Mouse (Mus musculus) intestine, embryonic 15.5 days (tissue): ENCODE data around the gene Kars. TPM values are rescaled to one million over a fixed set of nuclear protein-coding genes. Genes with fewer than 3 reads are reported as not detected.

Experiments
- ATAC-seq: fragments of 200-750 bp; cut with Nextera tagmentation; 2 replicates; pipeline ENCODE4 v1.8.0; 2017; ENCODE audit warnings: moderate TSS enrichment, moderate library complexity
- H3K27ac ChIP-seq: fragments of 300-500 bp; sonication (generic); 2 replicates; pipeline ENCODE4 v1.5.1; 2015; ENCODE audit warnings: mild to moderate bottlenecking, inconsistent platforms
- H3K27me3 ChIP-seq: fragments of 300-500 bp; sonication (generic); replicated peaks from 2 replicates; pipeline ENCODE4 v1.6.1; 2015; ENCODE audit warnings: inconsistent platforms
- H3K36me3 ChIP-seq: fragments of 300-500 bp; sonication (generic); 2 replicates; pipeline ENCODE4 v1.6.1; 2015; ENCODE audit warnings: inconsistent platforms
- H3K4me1 ChIP-seq: fragments of 300-500 bp; sonication (generic); replicated peaks from 2 replicates; pipeline ENCODE4 v1.6.1; 2015; ENCODE audit warnings: inconsistent platforms
- H3K4me2 ChIP-seq: fragments of 300-500 bp; sonication (generic); replicated peaks from 2 replicates; pipeline ENCODE4 v1.6.1; 2015; ENCODE audit warnings: mild to moderate bottlenecking, inconsistent platforms
- H3K4me3 ChIP-seq: fragments of 300-500 bp; sonication (generic); replicated peaks from 2 replicates; pipeline ENCODE4 v1.5.1; 2015; ENCODE audit warnings: inconsistent platforms
- H3K9ac ChIP-seq: fragments of 300-500 bp; sonication (generic); 2 replicates; pipeline ENCODE4 v1.6.1; 2015; ENCODE audit warnings: inconsistent platforms
- H3K9me3 ChIP-seq: fragments of 300-500 bp; sonication (generic); 2 replicates; pipeline ENCODE4 v1.6.1; 2016; ENCODE audit warnings: inconsistent platforms
- WGBS: fragments of 180-500 bp; shearing (Covaris S2); methylation state at CpG from one replicate; pipeline ENCODE4 v1.1.7; 2015; 5-methylcytosine and 5-hydroxymethylcytosine counted together
- polyA plus RNA-seq: library from polyadenylated mRNA; unstranded; fragments of >200 nt; fragmentation: Nextera tagmentation; extraction: Ambion mirVana; gene quantifications from 2 replicates; pipeline ENCODE4 v1.2.1, GENCODE M21; 2015

Gene Kars
- polyA plus RNA-seq, 1 experiment from 2014 or later = 195 TPM

- no peak; the same call in 1 of the 2 replicates for ATAC-seq
- WGBS = under 1% methylated on average over 40 of the region's 40 CpGs
- H3K4me1 ChIP-seq = peaks cover 11% of the 10 kb centered on the region
Measured at GRCm38 (mm10) chr8:112011816-112012242, 706 bp upstream of the Kars start.

GRCm38 (mm10) chr8:112009558-112009957 is 1.6 kb downstream of the Kars start:
- H3K9ac ChIP-seq = no peak overlapping the region
- H3K9me3 ChIP-seq = no peaks in the 10 kb centered on the region
- H3K27ac ChIP-seq = no peak overlapping the region
- whole genome bisulfite sequencing = 90% methylated on average over 7 of the region's 7 CpGs
- H3K27me3 ChIP-seq = no peaks in the 10 kb centered on the region
- 0 out of 2 replicates have a peak overlapping the region, but pooled peaks have one; percentile 93 for H3K4me2 ChIP-seq
- ATAC-seq = no peak
- H3K4me1 ChIP-seq = peaks cover 11% of the 10 kb centered on the region
- peaks cover 8% of the 10 kb centered on the region for H3K36me3 ChIP-seq
- H3K4me3 ChIP-seq = no peak overlapping the region

More at GRCm38 (mm10) chr8:112011816-112012242, 706 bp upstream of the Kars start:
- no peaks in the 10 kb centered on the region for H3K27me3 ChIP-seq
- peak overlapping the region; percentile 79 for H3K27ac ChIP-seq
- peaks cover 5% of the 10 kb centered on the region; the same call in 1 of the 2 replicates for H3K36me3 ChIP-seq
- H3K4me3 ChIP-seq = peak overlapping the region; percentile 96
- peak overlapping the region; percentile 90 for H3K9ac ChIP-seq
- peak overlapping the region; percentile 93 for H3K4me2 ChIP-seq
- H3K9me3 ChIP-seq = no peaks in the 10 kb centered on the region

- Histone ChIP-seq H3K4me2 (no peak overlapping the region), H3K4me3 (no peak overlapping the region), H3K27me3 (no peaks in the 10 kb centered on the region), H3K36me3 (peaks cover 18% of the 10 kb centered on the region), H3K27ac (no peak overlapping the region), H3K9me3 (no peaks in the 10 kb centered on the region), H3K4me1 (peaks cover 5% of the 10 kb centered on the region), H3K9ac (no peak overlapping the region)
- WGBS = 89% methylated on average over 2 of the region's 2 CpGs
- no peak for ATAC-seq
Measured at GRCm38 (mm10) chr8:112007669-112008068, 3.5 kb downstream of the Kars start.

GRCm38 (mm10) chr8:112005601-112006000 is 5.5 kb downstream of the Kars start:
- Histone ChIP-seq H3K36me3 (peaks cover 38% of the 10 kb centered on the region), H3K9me3 (no peaks in the 10 kb centered on the region), H3K9ac (no peak overlapping the region), H3K4me3 (no peak overlapping the region), H3K27me3 (no peaks in the 10 kb centered on the region), H3K27ac (no peak overlapping the region), H3K4me2 (no peak overlapping the region), H3K4me1 (no peaks in the 10 kb centered on the region; the same call in 1 of the 2 replicates)
- ATAC-seq = no peak
- WGBS = 94% methylated on average over 6 of the region's 6 CpGs

GRCm38 (mm10) chr8:112004754-112005153 is 6.4 kb downstream of the Kars start:
- no peaks in the 10 kb centered on the region; the same call in 1 of the 2 replicates for H3K4me1 ChIP-seq
- H3K9me3 ChIP-seq = no peaks in the 10 kb centered on the region
- peaks cover 47% of the 10 kb centered on the region for H3K36me3 ChIP-seq
- no peak overlapping the region for H3K4me3 ChIP-seq
- no peaks in the 10 kb centered on the region for H3K27me3 ChIP-seq
- no peak overlapping the region for H3K4me2 ChIP-seq
- no peak overlapping the region for H3K9ac ChIP-seq
- H3K27ac ChIP-seq = no peak overlapping the region
- ATAC-seq = no peak

- H3K4me2 ChIP-seq = peak overlapping the region; percentile 63; the same call in 1 of the 2 replicates
- ATAC-seq = no peak
- WGBS = 59% methylated on average over 3 of the region's 3 CpGs
- H3K36me3 ChIP-seq = peaks cover 27% of the 10 kb centered on the region
- H3K27ac ChIP-seq = no peak overlapping the region
- H3K9ac ChIP-seq = no peak overlapping the region
- H3K4me3 ChIP-seq = no peak overlapping the region
- H3K27me3 ChIP-seq = no peaks in the 10 kb centered on the region
- no peaks in the 10 kb centered on the region for H3K9me3 ChIP-seq
- 0 out of 2 replicates have a peak, but pooled peaks cover 3% of the 10 kb centered on the region for H3K4me1 ChIP-seq
Measured at GRCm38 (mm10) chr8:111992703-111993039, 18.5 kb downstream of the Kars start.

GRCm38 (mm10) chr8:111992013-111992702 is 19.0 kb downstream of the Kars start, which contains the start of gene Adat1:
Gene Adat1 (minus strand): TSS chr8:111992302.
- no peaks in the 10 kb centered on the region for H3K9me3 ChIP-seq
- peak within 1 kb of the TSS; percentile 82 for H3K4me3 ChIP-seq
- peak; percentile 97 for ATAC-seq
- peak within 1 kb of the TSS; percentile 78 for H3K9ac ChIP-seq
- H3K4me1 ChIP-seq = 0 out of 2 replicates have a peak, but pooled peaks cover 3% of the 10 kb centered on the region
- no peaks in the 10 kb centered on the region for H3K27me3 ChIP-seq
- H3K27ac ChIP-seq = 0 out of 2 replicates have a peak within 1 kb of the TSS, but pooled peaks have one; percentile 23
- H3K36me3 ChIP-seq = peaks cover 25% of the 10 kb centered on the region
- H3K4me2 ChIP-seq = peak within 1 kb of the TSS; percentile 63
- WGBS = 4% methylated on average over 33 of the region's 33 CpGs

- peaks cover 19% of the 10 kb centered on the region for H3K36me3 ChIP-seq
- no peaks in the 10 kb centered on the region for H3K9me3 ChIP-seq
- peak overlapping the region; percentile 82 for H3K4me3 ChIP-seq
- WGBS = 59% methylated on average over 8 of the region's 8 CpGs
- H3K27ac ChIP-seq = no peak overlapping the region
- 0 out of 2 replicates have a peak, but pooled peaks cover 3% of the 10 kb centered on the region for H3K4me1 ChIP-seq
- no peaks in the 10 kb centered on the region for H3K27me3 ChIP-seq
- ATAC-seq = no peak
- peak overlapping the region; percentile 78; the same call in 1 of the 2 replicates for H3K9ac ChIP-seq
- H3K4me2 ChIP-seq = peak overlapping the region; percentile 63
Measured at GRCm38 (mm10) chr8:111991278-111991677, 19.8 kb downstream of the Kars start.

GRCm38 (mm10) chr8:111989911-111990310 is 21.2 kb downstream of the Kars start:
- ATAC-seq = peak; percentile 1; the same call in 1 of the 2 replicates
- H3K27me3 ChIP-seq = no peaks in the 10 kb centered on the region
- WGBS = 12% methylated on average over 7 of the region's 7 CpGs
- H3K9ac ChIP-seq = no peak overlapping the region
- 0 out of 2 replicates have a peak, but pooled peaks cover 3% of the 10 kb centered on the region for H3K4me1 ChIP-seq
- peaks cover 21% of the 10 kb centered on the region for H3K36me3 ChIP-seq
- no peak overlapping the region for H3K27ac ChIP-seq
- no peaks in the 10 kb centered on the region for H3K9me3 ChIP-seq
- H3K4me3 ChIP-seq = no peak overlapping the region
- H3K4me2 ChIP-seq = no peak overlapping the region

- Histone ChIP-seq H3K27me3 (no peaks in the 10 kb centered on the region), H3K36me3 (peaks cover 18% of the 10 kb centered on the region; the same call in 1 of the 2 replicates), H3K9me3 (no peaks in the 10 kb centered on the region), H3K4me1 (no peaks in the 10 kb centered on the region), H3K4me3 (no peak overlapping the region), H3K4me2 (no peak overlapping the region), H3K9ac (no peak overlapping the region), H3K27ac (no peak overlapping the region)
- no peak for ATAC-seq
- 72% methylated on average over 10 of the region's 10 CpGs for WGBS
Measured at GRCm38 (mm10) chr8:111984511-111984910, 26.6 kb downstream of the Kars start.

GRCm38 (mm10) chr8:111982116-111982515 is 29.0 kb downstream of the Kars start:
- Histone ChIP-seq H3K4me3 (no peak overlapping the region), H3K4me2 (no peak overlapping the region), H3K27me3 (no peaks in the 10 kb centered on the region), H3K9ac (no peak overlapping the region), H3K36me3 (0 out of 2 replicates have a peak, but pooled peaks cover 10% of the 10 kb centered on the region), H3K4me1 (no peaks in the 10 kb centered on the region), H3K9me3 (no peaks in the 10 kb centered on the region), H3K27ac (no peak overlapping the region)
- no peak for ATAC-seq
- WGBS = 73% methylated on average over 7 of the region's 7 CpGs

- Histone ChIP-seq H3K36me3 (peaks cover 8% of the 10 kb centered on the region; the same call in 1 of the 2 replicates), H3K9ac (no peak overlapping the region), H3K4me3 (no peak overlapping the region), H3K27me3 (no peaks in the 10 kb centered on the region), H3K27ac (no peak overlapping the region), H3K4me2 (no peak overlapping the region), H3K9me3 (no peaks in the 10 kb centered on the region), H3K4me1 (no peaks in the 10 kb centered on the region)
- WGBS = 64% methylated on average over 10 of the region's 10 CpGs
- ATAC-seq = no peak
Measured at GRCm38 (mm10) chr8:111978147-111978546, 33.0 kb downstream of the Kars start.
